Mouse (Mus musculus) lung, postnatal 0 days (tissue): ENCODE data around the gene Cd248.

Experiments used
- CTCF ChIP-seq: IDR thresholded peaks from 2 replicates; pipeline ENCODE4 v1.5.1; 2016; ENCODE audit warnings: antibody characterized with exemption, mild to moderate bottlenecking
- EP300 ChIP-seq: IDR thresholded peaks from 2 replicates; pipeline ENCODE4 v1.6.1; 2016; ENCODE audit warnings: antibody characterized with exemption, mild to moderate bottlenecking, control low read depth

DNA sequence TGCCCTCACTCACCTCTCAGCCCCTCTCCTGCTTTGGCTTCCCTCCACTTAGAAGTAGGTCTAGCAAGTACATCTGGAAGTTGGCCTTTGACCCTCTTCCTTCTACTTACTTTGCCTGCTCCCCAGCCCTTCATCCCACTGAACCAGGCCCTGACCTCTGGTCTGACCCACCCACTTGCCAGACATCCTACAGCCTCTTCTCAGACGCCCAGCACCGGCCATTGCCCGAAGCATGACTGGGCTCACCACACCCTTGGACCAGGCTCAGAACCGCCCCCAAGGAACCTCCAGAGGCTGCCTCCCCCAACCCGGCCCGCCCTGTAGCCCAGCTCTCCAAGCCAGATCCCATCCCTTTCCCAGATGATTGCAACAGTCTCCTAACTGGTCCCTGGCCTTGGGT is 5.4 kb upstream of the Cd248 start:
- TF ChIP-seq CTCF = no peak
- no peak for TF ChIP-seq EP300
